Mouse (Mus musculus) forebrain, embryonic 12.5 days (tissue): Measurements from ENCODE around the gene Dip2a. TPM values are rescaled to one million over a fixed set of nuclear protein-coding genes. Genes with fewer than 3 reads are reported as not detected.

Source experiments
- ATAC-seq: fragments of 200-750 bp; cut with Nextera tagmentation; 2 replicates; pipeline ENCODE4 v1.8.0; 2017; ENCODE audit warnings: moderate TSS enrichment; ENCODE audit not compliant: low FRiP score
- H3K27ac ChIP-seq: fragments of 300-500 bp; sonication (generic); 2 replicates; pipeline ENCODE4 v1.5.1; 2016; ENCODE audit warnings: mild to moderate bottlenecking
- H3K27me3 ChIP-seq: fragments of 300-500 bp; sonication (generic); 2 replicates; pipeline ENCODE4 v1.6.1; 2016; ENCODE audit warnings: mild to moderate bottlenecking
- H3K36me3 ChIP-seq: fragments of 300-500 bp; sonication (generic); replicated peaks from 2 replicates; pipeline ENCODE4 v1.6.1; 2016; ENCODE audit warnings: mild to moderate bottlenecking
- H3K4me1 ChIP-seq: fragments of 300-500 bp; sonication (generic); 2 replicates; pipeline ENCODE4 v1.6.1; 2016
- H3K4me2 ChIP-seq: fragments of 300-500 bp; sonication (generic); 2 replicates; pipeline ENCODE4 v1.6.1; 2016; ENCODE audit warnings: mild to moderate bottlenecking, moderate library complexity
- H3K4me3 ChIP-seq: fragments of 300-500 bp; sonication (generic); replicated peaks from 2 replicates; pipeline ENCODE4 v1.5.1; 2016; ENCODE audit warnings: mild to moderate bottlenecking
- H3K9ac ChIP-seq: fragments of 300-500 bp; sonication (generic); 2 replicates; pipeline ENCODE4 v1.6.1; 2016; ENCODE audit warnings: mild to moderate bottlenecking
- H3K9me3 ChIP-seq: fragments of 300-500 bp; sonication (generic); 2 replicates; pipeline ENCODE4 v1.6.1; 2016
- WGBS: fragments of 180-500 bp; shearing (Covaris S2); methylation state at CpG from one replicate; pipeline ENCODE4 v1.1.7; 2016; 5-methylcytosine and 5-hydroxymethylcytosine counted together
- polyA plus RNA-seq: library from polyadenylated mRNA; unstranded; fragments of >200 nt; fragmentation: Nextera tagmentation; extraction: Ambion mirVana; gene quantifications from 2 replicates; pipeline ENCODE4 v1.2.1, GENCODE M21; 2016

The Dip2a gene
- polyA plus RNA-seq, 1 experiment from 2014 or later, result 11.1 TPM

- Histone ChIP-seq H3K36me3 (peaks cover 51% of the 10 kb centered on the region), H3K9ac (no peak overlapping the region), H3K27me3 (no peaks in the 10 kb centered on the region), H3K4me1 (no peaks in the 10 kb centered on the region), H3K4me3 (no peak overlapping the region), H3K27ac (no peak overlapping the region), H3K4me2 (no peak overlapping the region), H3K9me3 (no peaks in the 10 kb centered on the region)
- WGBS, result 94% methylated on average over 11 of the region's 11 CpGs
- ATAC-seq, result no peak
Measured at GRCm38 (mm10) chr10:76225944-76226343, 119.1 kb downstream of the Dip2a start.

- ATAC-seq, result no peak
- H3K4me1 ChIP-seq, result no peaks in the 10 kb centered on the region
- 91% methylated on average over 9 of the region's 9 CpGs for WGBS
- H3K9me3 ChIP-seq, result peaks cover 18% of the 10 kb centered on the region
- no peak overlapping the region for H3K27ac ChIP-seq
- H3K9ac ChIP-seq, result no peak overlapping the region
- H3K4me2 ChIP-seq, result no peak overlapping the region
- H3K36me3 ChIP-seq, result peaks cover 95% of the 10 kb centered on the region
- no peak overlapping the region for H3K4me3 ChIP-seq
- H3K27me3 ChIP-seq, result no peaks in the 10 kb centered on the region
Measured at GRCm38 (mm10) chr10:76218240-76218639, 126.9 kb downstream of the Dip2a start.

- no peak for ATAC-seq
- Histone ChIP-seq H3K36me3 (peaks cover 94% of the 10 kb centered on the region), H3K9me3 (peaks cover 18% of the 10 kb centered on the region), H3K4me1 (no peaks in the 10 kb centered on the region), H3K4me2 (no peak overlapping the region), H3K9ac (no peak overlapping the region), H3K27me3 (no peaks in the 10 kb centered on the region), H3K27ac (no peak overlapping the region), H3K4me3 (no peak overlapping the region)
- 97% methylated on average over 17 of the region's 17 CpGs for WGBS
Measured at GRCm38 (mm10) chr10:76217056-76217455, 128.0 kb downstream of the Dip2a start.

- H3K36me3 ChIP-seq, result peaks cover 88% of the 10 kb centered on the region
Measured at GRCm38 (mm10) chr10:76214161-76214560, 130.9 kb downstream of the Dip2a start.

GRCm38 (mm10) chr10:76212121-76212520 lies 133.0 kb downstream of the Dip2a start:
- ATAC-seq, result no peak
- Histone ChIP-seq H3K27ac (no peak overlapping the region), H3K9me3 (peaks cover 18% of the 10 kb centered on the region), H3K4me2 (no peak overlapping the region), H3K27me3 (no peaks in the 10 kb centered on the region), H3K9ac (no peak overlapping the region), H3K36me3 (peaks cover 88% of the 10 kb centered on the region), H3K4me3 (no peak overlapping the region), H3K4me1 (no peaks in the 10 kb centered on the region)
- WGBS, result 93% methylated on average over 6 of the region's 6 CpGs

More at GRCm38 (mm10) chr10:76214161-76214560, 130.9 kb downstream of the Dip2a start:
- H3K4me3 ChIP-seq, result no peak overlapping the region
- no peak overlapping the region for H3K4me2 ChIP-seq
- H3K9me3 ChIP-seq, result peaks cover 18% of the 10 kb centered on the region
- ATAC-seq, result no peak
- H3K9ac ChIP-seq, result no peak overlapping the region
- no peak overlapping the region for H3K27ac ChIP-seq
- WGBS, result 95% methylated on average over 4 of the region's 4 CpGs
- H3K4me1 ChIP-seq, result no peaks in the 10 kb centered on the region
- H3K27me3 ChIP-seq, result no peaks in the 10 kb centered on the region

- WGBS, result 97% methylated on average over 7 of the region's 7 CpGs
- Histone ChIP-seq H3K4me3 (no peak overlapping the region), H3K36me3 (peaks cover 82% of the 10 kb centered on the region), H3K9me3 (peaks cover 18% of the 10 kb centered on the region), H3K27me3 (no peaks in the 10 kb centered on the region), H3K4me2 (no peak overlapping the region), H3K4me1 (no peaks in the 10 kb centered on the region), H3K9ac (no peak overlapping the region), H3K27ac (no peak overlapping the region)
- no peak for ATAC-seq
Measured at GRCm38 (mm10) chr10:76210806-76211205, 134.3 kb downstream of the Dip2a start.

Other genes with a start within 250 kb of the Dip2a start
- not detected in 2 replicates for gene Slc5a4b, start 234.3 kb downstream of the Dip2a start, polyA plus RNA-seq
- not detected in 2 replicates for gene Slc5a4a, start 197.8 kb downstream of the Dip2a start, polyA plus RNA-seq
- gene Prmt2, start 107.4 kb downstream of the Dip2a start, polyA plus RNA-seq, result 111 and 127 TPM in 2 replicates
- 0.53 and 0.59 TPM in 2 replicates for gene S100b, start 91.4 kb downstream of the Dip2a start, polyA plus RNA-seq
- gene AC141477.1, start 95.2 kb upstream of the Dip2a start, polyA plus RNA-seq, result 2.2 and 2.5 TPM in 2 replicates
- gene Pcnt, start 97.5 kb upstream of the Dip2a start, polyA plus RNA-seq, result 20.7 and 21.2 TPM in 2 replicates
- not detected in 2 replicates for gene 2610028H24Rik, start 103.8 kb upstream of the Dip2a start, polyA plus RNA-seq
- 93.0 and 96.6 TPM in 2 replicates for gene Mcm3ap, start 123.6 kb upstream of the Dip2a start, polyA plus RNA-seq
- 8.0 and 9.1 TPM in 2 replicates for gene Ybey, start 123.8 kb upstream of the Dip2a start, polyA plus RNA-seq
- gene Lss, start 186.3 kb upstream of the Dip2a start, polyA plus RNA-seq, result 51.8 and 58.6 TPM in 2 replicates
- gene Spatc1l, start 217.0 kb upstream of the Dip2a start, polyA plus RNA-seq, result not detected in 2 replicates
- gene Ftcd, start 230.4 kb upstream of the Dip2a start, polyA plus RNA-seq, result not detected in 2 replicates